Mouse (Mus musculus) left cerebral cortex, postnatal 4 days (tissue): ENCODE measurements around the gene Pcgf3. TPM values are rescaled to one million over a fixed set of nuclear protein-coding genes. Genes with fewer than 3 reads are reported as not detected.
"Not testable (repeated sequence)": the region's sequence is repeated elsewhere in the genome, so short reads cannot be mapped to it uniquely, and the experiment has no call there.

ENCODE experiments used
- DNase-seq: peaks from one replicate; pipeline ENCODE4 v3.0.0-alpha.2; 2022
- intact Hi-C: fragments of 180-260 bp; cut with DNase I; formaldehyde crosslinking; loops from one replicate; pipeline ENCODE4 v1.15.1; 2025
- total RNA-seq, 2 experiments: library from RNA; stranded (reverse); gene quantifications; 2 replicates each; pipeline ENCODE4 v1.2.3; 2021

Pcgf3 gene
- total RNA-seq, 2 experiments from 2014 or later: 82.2 to 94.3 TPM

DNA sequence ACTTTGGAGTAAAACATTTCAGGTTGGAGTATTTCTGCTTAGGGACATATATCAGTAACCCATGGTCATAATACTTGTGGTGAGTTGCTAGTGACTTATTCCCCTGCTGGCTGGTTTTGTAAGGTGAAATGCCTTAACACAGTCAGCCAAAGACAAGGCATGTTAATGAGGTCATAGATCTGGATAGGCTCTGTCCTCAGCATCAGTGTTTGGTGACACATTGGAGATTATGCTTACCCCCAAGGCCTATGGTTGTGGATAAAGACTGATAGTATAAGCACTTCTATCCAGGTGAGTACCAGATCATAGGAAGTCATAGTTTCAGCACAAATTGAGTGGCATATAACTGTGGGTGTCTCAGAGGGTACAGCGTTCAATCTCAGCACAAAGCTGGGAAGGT, 5.6 kb downstream of the Pcgf3 start:
- DNase-seq: no peak
- intact Hi-C loops: no loop called here

DNA sequence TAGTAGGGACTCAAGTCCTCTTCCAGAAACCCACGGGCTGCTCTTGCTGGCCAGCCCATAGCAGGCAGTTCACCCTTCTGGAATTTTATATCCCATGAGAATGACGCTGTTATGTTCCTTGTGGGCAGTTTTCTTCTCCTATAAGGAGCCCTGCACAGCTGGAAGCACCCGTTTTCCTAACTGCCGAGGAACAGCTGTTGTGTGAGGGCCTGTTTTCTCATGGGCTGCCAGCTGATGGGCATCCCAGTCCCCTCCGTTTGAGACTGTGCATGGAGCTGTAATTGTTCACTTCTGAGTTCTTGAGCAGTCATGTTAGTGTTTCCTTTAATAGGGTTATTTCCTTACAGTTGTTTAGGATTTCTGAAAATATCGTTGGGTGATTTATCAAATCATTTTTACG, 8.6 kb downstream of the Pcgf3 start:
- intact Hi-C loops: no loop called here

DNA sequence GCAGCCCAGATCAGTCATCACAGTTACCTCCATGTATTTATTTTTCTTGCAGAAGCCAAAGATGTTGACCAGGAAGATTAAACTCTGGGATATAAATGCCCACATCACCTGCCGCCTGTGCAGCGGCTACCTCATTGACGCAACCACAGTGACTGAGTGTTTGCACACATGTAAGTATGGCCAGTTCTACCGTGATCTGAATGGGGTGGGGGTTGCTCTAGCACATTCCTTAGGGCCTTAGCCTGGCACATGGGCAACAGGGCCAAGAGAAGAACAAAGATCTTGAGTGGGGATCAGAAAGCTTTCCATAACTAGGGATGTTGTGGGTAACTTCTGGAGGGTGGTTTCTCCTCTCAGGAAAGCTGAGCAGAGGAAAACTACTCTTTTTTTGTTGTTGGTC, 12.7 kb downstream of the Pcgf3 start:
- intact Hi-C loops: no loop called here
- no peak for DNase-seq

More for the DNA sequence above, 8.6 kb downstream of the Pcgf3 start:
- no peak for DNase-seq

DNA sequence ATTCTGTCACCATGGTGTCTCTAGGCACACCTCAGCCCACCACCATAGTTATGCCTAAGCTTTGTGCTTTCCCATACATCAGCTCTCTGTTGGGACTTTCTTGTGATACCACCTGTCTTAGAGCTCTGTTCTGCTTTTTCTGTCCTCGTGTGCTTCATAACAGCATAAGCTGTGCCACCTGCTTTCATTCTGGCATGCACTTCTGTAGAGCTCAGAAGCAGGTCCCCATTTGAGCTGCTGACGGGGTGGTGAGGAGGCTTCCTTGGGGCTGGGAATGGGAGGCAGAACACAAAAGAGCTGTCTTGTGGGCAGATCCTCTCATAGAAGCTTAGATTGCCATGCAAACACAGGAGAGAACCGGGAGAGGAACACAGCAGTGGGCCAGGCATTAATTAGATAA, 14.9 kb downstream of the Pcgf3 start:
- intact Hi-C loops: no loop called here

DNA sequence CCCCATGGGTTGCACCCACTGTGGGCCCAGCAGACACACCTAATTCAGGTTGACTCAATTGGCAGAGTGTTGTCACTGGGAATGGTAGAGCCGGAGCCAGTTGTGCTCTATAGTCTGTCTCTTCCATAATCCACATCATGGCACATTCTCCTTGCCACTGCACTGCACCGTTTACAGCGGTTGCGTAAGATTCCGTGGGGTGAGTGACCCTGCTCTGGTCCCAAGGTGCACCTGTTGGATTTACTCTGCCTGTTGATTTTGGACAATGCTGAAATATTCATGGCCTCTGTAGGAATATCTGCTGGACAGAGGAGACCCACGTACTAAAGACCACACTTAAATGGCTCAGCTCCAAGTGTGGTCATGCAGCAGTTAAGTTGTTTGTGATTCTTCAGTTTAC, 22.0 kb downstream of the Pcgf3 start:
- no peak for DNase-seq
- intact Hi-C loops: no loop called here

More for the DNA sequence above, 14.9 kb downstream of the Pcgf3 start:
- no peak for DNase-seq

DNA sequence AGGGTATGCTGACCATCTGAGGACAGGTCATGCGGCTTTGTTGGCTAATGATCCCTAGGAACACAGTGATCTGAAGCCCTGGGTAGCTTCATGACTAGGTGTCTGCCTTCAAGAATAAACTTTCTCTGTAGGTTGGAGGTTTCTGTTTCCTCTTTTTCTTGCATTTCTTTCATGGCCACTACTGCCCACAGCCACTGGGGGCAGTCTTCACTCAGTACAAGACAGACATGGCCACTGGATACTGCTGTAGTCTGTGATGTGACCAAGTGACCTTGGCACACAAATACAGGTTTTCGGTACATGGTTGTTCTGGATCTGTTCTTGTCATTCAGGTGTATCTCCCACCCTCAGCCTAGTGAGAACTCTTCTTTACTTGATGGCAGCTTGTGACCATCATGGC, 24.2 kb downstream of the Pcgf3 start:
- intact Hi-C loops: no loop called here
- DNase-seq: peak; percentile 29

DNA sequence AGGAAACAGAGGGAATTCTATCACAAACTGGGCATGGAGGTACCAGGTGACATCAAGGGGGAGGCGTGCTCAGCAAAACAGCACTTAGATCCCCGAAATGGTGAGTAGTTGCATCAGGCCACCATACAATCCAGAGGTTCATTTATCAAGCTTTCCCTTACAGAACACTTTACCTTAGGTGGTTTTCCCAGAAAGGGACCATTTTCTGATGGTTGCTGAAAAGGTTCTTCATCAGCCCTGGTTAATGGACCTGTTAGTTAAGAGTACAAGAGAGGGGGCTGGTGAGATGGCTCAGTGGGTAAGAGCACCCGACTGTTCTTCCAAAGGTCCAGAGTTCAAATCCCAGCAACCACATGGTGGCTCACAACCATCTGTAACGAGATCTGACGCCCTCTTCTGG, 25.1 kb downstream of the Pcgf3 start:
- intact Hi-C loops, DNase-seq: not testable (repeated sequence)

DNA sequence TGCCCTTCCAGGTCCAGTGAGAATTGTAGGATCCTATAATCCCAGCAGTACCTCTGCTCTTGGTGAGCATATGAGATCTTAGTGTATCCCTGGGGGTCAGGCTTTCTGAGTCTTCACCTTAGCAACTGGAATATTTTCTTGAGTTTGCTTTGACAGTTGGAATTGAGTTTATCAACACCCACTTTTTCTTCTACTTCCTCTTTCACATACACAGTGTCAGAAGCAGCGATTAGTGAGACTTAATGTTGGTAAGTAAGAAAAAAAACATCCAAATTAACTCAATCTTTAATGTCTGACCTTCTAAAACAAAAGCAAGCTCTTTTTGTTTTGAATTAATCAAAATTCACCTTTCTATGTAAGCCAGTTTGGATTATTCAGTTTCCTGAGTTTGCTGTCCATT, 40.5 kb downstream of the Pcgf3 start:
- intact Hi-C loops: no loop called here
- no peak for DNase-seq

DNA sequence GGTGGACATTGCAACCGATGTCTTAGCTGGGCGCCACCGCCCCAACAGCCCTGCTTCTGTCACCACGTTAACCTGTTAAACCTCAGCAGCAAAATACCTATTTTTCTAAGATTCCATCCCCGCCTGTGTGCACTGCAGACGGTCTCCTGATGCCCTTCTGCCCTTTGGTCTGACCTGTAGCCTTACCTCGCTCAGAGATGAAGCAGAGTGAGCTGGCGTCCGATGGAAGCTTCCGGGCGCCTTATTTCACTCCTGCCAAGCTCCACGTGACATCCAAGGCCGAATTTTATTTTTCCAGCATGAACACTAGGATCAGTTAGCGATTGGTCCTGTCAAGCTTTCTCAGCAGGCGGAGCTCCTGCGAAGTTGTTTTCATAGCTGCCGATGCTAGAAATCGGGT, 41.3 kb downstream of the Pcgf3 start:
- DNase-seq: no peak

DNA sequence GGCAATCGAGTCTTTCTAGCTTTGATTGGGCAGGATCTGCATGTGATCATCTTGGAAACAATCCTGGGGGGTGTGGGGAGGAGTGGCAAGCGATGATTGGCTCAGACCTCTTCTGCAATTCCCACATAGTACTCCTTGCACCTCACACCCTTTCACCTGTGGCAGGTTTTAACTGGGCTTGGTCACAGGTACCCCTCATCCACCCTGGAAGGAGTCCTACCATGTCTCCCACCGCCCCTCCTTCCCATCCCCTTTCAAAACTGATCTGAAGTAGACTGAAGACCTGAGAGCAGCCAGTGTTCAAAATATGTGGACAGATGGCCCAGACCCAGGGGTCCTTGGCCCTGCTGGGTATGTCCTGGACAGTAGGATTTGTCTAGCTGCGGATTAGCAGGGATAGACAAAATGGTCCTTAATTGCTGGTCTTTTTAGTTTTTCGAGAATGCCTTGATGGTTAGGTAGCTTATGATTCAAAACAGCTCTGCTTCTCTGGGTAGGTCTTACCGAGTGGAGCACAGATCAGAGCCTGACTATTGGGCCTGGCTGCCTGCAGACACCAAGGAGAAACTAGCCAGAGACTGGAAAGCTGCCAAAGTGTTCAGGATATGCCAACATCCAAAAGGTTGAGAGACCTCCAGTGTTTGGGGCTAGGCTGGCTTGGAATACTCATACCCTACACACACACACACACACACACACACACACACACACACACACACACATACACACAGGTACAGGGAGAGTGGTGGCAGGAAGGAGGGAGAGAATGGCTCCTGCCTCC, 54.7 kb downstream of the Pcgf3 start:
- intact Hi-C loops: no loop called here
- DNase-seq: peak; percentile 79

More for the DNA sequence above, 41.3 kb downstream of the Pcgf3 start:
- intact Hi-C loops: no loop called here

DNA sequence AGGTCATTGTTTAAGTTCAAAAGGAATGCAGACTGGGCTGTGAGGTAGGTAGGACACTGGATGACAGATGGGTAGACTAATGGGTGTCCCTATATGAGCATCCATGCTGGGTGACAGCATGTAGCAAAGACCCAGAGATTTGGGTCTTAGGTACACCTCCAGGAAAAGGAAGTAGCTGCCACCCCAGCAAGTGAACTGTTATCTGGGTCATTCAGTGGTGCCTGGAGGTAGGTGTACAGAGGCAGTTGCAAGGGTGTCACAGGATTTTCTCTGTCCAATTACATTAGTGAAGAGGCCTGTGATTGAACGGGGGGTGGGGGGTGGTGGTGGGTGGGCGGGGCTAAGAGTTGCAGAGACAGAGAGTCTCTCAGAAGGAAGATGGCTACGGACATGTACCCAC, 55.6 kb downstream of the Pcgf3 start:
- DNase-seq: no peak
- intact Hi-C loops: no loop called here

DNA sequence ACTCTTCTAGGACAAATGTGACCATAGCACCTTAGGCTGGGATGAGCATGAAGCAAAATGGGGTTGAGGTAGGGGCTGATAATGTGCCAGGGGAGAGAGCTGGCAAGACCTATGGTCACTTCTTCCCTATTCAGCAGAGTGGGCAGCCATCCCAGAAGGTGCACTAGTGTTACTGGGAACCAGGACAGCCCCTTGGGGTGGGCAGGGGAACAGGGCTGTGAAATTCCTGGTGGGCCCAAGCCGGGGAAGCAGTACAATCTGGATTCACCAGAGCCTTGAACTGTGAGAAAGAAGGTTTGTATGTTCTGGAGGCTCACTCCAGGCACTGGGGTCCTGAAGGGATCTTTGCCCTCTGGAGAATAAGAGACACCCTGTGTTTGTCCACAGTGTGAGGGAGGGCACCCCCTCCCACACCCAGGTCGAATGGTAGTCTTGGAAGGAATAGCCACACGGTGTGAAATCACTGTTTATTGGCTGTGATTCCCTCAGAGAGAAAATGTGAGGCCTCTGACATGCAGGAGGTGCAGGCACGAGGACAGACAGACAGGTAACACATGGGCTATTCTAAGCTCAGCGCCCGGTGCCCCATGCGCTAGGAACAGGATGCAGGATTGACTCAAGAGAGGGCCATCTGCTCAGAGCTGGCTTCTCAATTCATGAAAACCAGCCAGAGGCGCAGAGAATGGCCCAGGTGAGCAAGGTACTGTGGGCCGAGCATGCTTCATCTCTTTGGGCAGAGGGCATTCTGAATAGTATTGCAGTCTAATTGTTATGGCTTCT, 57.3 kb downstream of the Pcgf3 start:
- DNase-seq: no peak
- intact Hi-C loops: no loop called here

DNA sequence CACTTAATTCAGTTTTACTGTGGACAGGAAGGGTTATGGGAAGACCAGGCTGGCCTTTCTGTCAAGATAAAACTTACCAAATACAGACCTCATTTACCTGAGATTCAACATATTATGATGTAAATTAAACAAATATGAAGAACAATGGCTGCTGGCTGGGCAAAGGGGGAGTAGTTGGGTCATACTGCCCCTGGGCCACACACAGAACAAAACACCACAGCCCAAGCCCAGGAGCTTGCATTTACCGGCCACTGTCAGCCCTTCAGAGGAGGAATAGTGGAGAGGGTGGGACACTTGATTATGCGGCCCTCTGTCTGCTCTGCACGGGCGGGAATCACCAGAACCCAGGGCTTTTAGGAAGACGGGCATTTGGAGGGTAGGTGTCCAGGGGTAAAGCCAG, 57.9 kb downstream of the Pcgf3 start:
- intact Hi-C loops: no loop called here
- DNase-seq: no peak

DNA sequence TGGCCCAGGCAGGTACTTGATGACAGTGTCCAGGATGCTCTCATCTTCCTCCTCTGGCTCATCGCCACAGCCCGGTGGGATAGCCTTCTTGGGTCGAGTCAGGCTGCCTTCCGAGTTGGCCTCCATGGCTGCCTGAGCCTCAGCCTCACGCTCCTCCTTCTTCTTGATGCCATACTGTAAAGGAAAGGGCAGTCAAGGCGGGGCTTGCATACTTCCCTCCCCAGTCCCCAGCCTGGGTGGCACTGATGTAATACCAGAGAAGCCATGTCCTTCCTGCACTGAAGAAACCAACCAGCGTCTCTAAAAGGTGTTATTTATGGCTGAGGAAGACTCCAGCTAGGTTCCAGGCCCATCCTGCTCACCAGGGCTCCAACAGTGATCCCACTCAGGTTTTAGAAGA, 59.1 kb downstream of the Pcgf3 start:
- intact Hi-C loops: no loop called here
- no peak for DNase-seq

DNA sequence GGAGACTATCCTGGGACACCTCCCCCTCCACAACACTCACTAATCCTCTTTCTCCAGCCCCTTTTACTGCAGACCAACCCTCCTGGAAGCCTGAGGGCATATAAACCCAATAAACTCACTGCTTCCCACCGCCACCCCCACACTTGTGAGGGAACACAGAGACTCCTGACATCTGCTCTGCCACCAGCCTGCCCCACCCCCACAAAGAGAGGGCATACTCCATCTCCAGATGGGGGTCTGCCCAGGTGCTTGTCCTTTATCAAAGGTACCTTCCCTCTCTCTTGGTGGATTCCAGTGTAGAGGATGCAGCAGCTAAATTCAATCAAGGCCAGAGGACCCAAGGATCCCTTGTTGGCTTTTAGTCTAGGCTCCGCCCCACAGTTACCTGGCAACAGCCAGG, 60.0 kb downstream of the Pcgf3 start:
- peak; percentile 40 for DNase-seq
- intact Hi-C loops: no loop called here

DNA sequence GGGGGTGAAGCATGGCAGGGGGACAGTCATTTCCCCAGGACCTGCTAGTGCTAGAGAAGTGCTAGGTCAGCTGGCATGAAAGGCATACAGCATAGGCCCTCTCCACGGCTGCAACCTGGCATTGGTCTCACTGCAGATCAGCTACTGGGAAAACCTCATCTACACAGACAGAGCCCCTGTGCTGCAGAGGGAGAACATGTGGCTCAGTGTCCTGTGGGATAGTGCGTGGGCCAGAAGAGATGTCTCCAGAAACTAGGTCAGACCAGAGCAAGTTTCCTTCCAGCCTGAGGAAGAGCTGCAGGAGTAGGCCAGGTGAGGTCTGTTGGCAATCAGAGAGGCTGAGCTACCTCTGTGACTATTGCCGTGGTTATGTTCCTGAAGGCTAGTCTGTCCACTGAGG, 60.9 kb downstream of the Pcgf3 start:
- intact Hi-C loops: no loop called here
- no peak for DNase-seq

DNA sequence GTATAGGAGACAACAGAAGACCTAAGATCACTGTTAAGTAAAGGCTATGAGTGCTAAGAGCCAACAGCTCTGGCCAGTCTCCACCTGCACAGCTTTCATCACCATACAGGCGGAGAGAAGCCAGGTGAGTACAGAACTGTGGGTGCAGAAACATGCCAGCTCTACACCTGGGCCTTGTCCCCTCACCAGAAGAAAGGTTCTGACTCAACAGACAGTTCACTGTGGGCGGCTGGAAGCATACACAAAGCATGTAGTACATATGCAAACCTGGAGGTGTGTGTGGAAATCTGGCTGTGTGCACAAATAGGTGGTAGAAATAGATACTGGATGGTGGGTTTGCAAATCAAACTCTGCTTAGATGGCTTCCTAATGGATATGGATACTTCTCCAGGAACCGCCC, 61.6 kb downstream of the Pcgf3 start:
- no peak for DNase-seq
- intact Hi-C loops: no loop called here

DNA sequence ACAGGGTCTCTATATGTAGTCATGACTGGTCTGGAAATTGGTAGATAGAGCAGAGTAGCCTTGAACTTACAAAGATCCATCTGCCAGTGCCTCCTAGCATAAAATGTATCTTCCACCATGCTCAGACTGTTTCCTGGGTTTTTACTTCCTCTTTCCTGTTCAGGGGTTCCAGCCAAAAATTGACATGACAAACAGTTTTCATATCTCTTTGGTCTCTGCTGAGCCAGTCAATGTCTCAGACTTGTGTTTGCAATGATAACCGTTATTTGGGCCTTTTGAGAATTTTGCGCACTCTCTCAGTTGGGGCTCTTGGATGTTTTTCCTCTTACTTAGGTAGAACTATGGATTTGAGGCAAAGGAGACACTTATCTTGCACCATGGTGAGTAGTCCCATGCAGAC, 73.2 kb downstream of the Pcgf3 start:
- intact Hi-C loops: no loop called here
- DNase-seq: no peak

DNA sequence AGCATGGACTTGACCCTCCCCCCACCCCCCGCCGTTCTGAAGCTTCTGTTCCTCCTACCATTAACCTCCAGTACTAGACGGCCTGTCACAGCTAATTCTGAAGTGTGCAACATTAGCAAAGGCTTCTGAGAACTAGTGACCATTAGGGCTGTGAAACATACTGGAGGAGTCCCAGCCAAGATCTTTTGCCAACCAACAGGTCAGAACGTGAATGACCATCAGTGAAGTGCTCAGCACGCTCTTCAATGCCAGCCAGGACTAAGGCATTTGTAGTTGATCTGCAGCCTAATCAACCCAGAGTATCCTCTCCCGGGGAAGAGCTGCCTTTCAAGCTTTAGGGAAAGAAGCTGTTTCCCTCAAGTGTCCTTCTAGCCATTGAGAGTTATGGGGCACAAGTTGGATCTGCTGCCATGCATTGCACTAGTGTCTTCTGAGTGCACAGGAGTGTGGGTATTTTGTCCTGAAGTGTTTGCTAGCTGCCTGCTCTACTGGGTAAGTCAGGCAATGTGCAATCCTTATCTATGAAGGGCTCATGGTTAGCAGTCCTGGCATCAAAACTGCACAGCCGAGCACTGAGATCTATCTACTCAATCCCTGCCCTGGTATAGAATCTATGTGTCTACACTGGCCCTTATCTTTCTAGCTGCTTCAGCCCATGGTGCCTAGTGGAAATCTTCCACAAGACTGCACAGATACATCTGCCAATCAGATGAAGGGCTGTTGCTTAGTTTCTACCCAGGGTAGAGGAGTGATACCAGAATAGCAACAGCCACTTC, 82.7 kb downstream of the Pcgf3 start:
- intact Hi-C loops: no loop called here
- no peak for DNase-seq

DNA sequence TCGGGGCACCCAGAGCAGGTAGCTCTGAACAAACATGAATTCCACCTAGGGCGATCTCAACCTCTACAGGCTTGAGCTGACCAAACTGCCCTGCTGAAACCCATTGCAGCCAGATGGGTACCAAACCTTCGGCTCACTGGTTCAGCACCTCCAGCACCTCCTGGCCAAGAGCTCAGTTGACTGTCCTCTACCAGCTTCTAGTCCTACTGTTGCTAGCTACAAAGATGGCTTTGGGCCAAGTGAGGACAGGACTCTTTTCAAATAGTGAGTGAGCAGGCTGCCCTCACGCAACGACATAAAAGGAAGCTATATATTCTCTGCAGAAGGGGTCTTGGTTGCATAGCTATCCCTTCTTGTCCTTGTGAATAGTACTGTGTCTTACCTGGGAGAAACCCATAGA, 86.6 kb downstream of the Pcgf3 start:
- DNase-seq: no peak
- intact Hi-C loops: no loop called here

DNA sequence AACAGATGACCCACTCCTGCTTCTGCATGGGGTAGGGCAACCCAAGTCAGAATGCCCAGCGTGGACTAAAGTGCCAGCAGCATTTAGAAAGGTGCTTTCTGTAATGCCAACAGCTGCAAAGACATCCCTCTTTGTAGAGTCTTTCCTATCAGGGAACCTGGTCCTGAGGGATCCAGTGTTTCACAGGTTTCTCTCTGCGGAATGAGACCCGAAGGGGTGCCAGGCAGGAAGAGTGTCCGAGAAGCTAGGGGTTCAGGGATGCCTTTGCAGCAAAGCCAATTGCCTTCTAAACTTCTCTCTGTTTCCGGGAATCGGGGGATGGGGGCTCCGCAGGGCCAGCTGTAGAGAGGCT, 88.1 kb downstream of the Pcgf3 start:
- no peak for DNase-seq
- intact Hi-C loops: no loop called here
